Mouse (Mus musculus) thymus, postnatal 36 days (tissue): ENCODE measurements around the gene Specc1l.
A peak's percentile ranks its signal among the peaks of the same experiment; 100 is the strongest.

Experiments used
- DNase-seq, 2 experiments: peaks; one replicate each; pipeline ENCODE4 v3.0.0; 2022; ENCODE audit warnings: mixed read lengths in 2 of 2

Specc1l gene

GRCm38 (mm10) chr10:75224630-75225029 lies 12.8 kb downstream of the Specc1l start:
- no peak for DNase-seq

GRCm38 (mm10) chr10:75227381-75227780 lies 15.5 kb downstream of the Specc1l start:
- no peak for DNase-seq

GRCm38 (mm10) chr10:75230572-75230971 lies 18.7 kb downstream of the Specc1l start:
- DNase-seq, result no peak

DNA sequence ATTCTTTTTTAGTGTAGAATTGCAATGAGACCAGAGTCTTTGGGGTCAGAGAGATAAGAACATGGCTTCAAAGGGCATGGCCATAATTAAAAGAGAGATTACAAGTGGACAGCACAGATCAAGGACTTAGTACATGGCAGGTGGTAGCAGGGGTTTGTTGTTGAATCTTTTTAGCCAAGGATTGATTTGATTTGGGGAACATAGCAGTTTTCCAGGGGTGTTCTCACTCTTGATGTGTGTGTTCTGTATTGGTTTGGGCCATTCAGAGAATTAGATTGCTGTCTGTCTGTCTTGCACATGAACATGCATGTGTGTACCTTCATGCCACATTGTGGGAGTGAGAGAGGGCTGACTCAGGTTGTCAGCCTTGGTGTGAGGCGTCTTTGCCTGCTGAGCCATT lies 20.0 kb downstream of the Specc1l start:
- DNase-seq, result no peak

DNA sequence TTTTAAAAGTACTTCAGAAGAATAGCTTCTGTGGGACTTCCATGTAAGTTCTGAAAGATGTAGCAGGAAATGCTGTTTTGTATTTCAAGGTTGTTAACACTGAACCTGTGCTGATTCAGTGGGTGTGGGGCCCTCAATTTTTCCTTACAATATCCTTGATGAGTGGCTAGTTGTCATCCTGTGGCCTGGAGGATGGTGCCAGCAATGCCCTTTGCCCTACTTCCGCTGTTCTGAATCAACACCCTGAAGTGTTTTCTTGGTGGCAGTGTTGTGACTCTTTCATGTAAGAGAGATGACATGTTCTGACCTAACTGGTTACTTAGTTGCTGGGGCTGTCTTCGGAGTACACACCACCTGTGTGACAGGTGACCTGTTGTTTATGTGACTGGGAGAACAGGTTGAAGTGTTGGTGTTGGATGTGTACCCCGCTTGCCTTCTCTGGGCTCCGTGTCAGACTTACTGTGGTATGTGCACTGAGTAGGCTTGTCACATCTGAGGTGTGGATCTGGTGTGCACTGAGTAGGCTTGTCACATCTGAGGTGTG lies 20.8 kb downstream of the Specc1l start:
- DNase-seq, result no peak

- no peak for DNase-seq
These were observed 21.6 kb downstream of the Specc1l start for GRCm38 (mm10) chr10:75233489-75233888.

GRCm38 (mm10) chr10:75235726-75236125 lies 23.9 kb downstream of the Specc1l start:
- no peak for DNase-seq

- DNase-seq, result no peak
These were observed 24.3 kb downstream of the Specc1l start for GRCm38 (mm10) chr10:75236156-75236555.

GRCm38 (mm10) chr10:75237166-75237565 lies 25.3 kb downstream of the Specc1l start:
- DNase-seq, result no peak

DNA sequence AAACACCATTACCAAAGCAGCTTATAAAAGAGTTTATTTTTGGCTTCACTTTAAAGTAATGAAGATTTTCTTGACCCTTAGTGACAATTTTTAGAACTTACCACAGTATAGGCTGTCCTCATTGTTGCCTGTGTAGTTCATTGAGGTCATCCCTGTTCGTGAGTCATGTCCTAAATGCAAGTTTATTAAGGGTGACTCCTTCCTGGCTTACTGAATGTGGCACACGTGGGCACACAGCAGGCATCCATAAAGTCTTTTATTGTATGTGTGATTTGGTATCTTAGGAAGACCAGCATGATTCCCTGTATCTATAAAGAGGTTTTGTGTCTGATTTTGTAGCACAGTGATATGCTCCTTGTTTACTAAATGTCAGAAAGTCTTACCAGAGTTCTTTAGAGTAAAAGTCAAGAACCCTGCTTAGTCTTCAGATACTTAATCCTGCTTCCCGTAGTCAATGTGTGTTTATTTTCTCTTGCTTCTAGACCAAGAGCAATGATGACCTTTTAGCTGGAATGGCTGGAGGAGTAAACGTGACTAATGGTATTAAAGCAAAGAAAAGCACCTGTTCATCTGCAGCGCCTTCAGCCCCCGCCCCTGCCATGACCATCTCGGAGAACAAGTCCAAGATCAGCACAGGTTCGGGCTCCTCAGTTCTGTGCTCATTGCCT lies 28.8 kb downstream of the Specc1l start:
- no peak for DNase-seq

GRCm38 (mm10) chr10:75245806-75246205 lies 33.9 kb downstream of the Specc1l start:
- DNase-seq, result no peak

GRCm38 (mm10) chr10:75246331-75246730 lies 34.5 kb downstream of the Specc1l start:
- DNase-seq, result no peak

DNA sequence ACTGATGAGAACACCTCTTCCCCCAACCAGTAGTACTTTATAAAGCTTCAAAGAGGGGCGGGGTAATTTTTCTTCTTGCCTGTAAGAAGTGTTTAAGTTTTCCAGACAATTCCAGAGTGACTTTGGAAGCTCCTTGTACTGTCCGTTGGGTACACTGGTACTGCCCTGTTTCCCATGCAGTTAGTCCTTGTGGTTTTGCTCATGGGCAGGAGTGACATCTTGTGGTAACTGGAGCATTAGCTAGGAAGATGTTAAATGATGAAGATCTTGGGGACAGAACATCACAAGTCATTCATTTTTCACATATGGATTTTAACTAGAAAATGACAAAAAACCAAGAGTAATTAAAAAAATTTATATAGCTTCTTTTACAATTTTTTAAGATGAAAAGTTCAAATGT lies 39.1 kb downstream of the Specc1l start:
- no peak for DNase-seq

GRCm38 (mm10) chr10:75252301-75253022 lies 40.6 kb downstream of the Specc1l start:
- DNase-seq, result no peak

- DNase-seq, result peak in 1 of 2 experiments; percentile 8
These were observed 43.2 kb downstream of the Specc1l start for GRCm38 (mm10) chr10:75255091-75255490.

GRCm38 (mm10) chr10:75257401-75257800 lies 45.5 kb downstream of the Specc1l start:
- DNase-seq, result no peak

GRCm38 (mm10) chr10:75258241-75258640 lies 46.4 kb downstream of the Specc1l start:
- no peak for DNase-seq

DNA sequence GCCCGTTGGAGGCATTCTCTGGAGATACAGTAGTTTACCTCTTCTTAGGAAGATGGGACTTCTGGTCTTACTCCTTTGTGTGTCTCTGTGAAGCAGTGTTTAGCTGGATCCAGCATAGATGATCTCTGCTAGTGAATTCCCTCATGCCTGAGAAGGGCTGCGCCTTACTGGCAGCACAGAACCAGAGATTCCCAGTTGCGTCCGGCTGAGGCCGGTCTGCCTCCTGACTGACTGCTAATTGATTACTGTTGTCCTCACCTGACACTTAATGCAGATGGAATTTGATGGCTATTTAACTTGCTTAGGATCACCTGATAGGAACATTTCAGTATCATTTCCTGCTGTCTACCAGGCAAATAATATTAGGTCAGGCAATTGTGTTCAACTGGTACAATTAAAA lies 49.4 kb downstream of the Specc1l start:
- DNase-seq, result no peak

GRCm38 (mm10) chr10:75264993-75265555 lies 53.2 kb downstream of the Specc1l start:
- no peak for DNase-seq

DNA sequence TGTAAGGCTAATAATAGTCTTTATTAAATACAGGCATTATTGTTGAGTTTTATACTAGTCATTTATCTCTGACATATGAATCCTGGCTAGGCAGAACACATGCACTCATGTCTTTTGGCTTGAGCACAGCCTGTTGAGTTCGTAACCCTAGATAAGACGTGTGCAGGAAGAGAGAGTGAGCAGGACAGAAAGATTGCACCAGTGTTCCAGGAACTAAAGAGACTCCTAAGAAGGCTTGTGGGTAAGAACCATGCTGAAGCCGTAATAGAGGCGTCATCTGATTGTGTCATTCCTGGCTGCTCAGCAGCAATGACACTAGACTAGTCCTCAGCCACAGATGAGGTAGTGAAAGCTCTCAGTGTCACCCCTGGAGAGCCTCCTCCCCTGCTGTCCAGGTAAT lies 61.1 kb downstream of the Specc1l start:
- DNase-seq, result no peak

DNA sequence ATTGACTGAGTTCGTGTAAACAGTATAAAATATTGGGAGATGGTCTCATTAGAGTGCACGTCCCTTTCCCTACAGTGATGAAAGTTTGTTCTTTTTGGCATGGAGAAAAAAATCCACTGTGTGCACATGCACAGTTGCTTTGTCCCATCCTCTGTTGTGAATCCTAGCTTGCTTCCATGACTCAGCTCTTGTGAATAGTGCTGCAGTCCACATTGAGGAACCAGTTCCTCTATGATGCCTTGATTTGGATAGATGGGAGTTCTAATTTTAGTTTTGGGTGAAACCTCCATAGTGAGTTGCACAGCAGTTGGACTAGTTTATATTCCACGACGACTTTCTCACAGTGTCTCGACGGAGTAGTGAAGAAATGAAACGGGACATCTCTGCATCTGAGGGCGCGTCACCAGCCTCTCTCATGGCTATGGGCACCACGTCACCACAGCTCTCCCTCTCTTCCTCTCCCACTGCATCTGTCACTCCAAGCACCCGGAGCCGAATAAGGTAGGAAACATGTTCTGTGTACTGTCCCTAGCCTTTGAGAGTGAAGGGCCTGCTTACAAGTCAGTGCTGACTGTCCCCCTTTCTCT lies 64.6 kb downstream of the Specc1l start:
- DNase-seq, result no peak

DNA sequence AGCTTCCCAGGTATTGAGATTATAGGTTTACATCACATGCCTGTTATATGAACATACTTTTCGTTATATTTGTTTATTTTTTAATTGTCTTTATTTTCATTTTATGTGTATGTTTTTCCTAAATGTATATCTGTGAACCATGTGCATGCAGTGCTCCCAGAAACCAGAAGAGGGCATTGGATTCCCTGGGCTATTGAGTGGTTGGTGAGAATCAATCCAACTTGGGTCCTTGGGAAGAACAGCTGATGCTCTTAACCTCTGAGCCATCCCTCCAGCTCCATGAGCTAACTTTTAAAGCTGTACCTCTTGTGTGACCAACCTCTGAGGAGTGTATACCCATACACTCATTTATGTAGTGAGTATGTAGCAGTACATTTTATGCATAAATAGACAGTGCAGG lies 65.6 kb downstream of the Specc1l start:
- peak in 1 of 2 experiments; percentile 27 for DNase-seq

DNA sequence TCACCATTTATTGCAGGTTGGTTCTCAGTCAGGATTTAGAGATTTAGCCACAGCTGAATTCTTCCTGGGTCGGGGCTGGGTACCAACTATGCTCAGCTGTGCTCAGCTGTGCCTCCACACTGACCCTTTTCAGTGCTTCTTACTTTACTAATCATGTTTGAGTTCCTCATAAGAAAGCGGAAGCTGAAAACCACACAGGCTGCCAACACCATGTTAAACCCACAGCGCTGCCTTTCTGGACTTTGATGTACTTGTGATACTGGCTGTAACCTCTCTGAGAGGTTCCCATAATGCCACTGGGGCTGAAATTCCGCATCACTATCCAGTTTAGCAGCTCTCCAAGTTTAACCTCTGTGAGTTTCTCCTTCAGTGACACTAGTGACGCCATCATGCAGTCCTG lies 70.8 kb downstream of the Specc1l start:
- DNase-seq, result peak; percentile 48 to 57

GRCm38 (mm10) chr10:75283821-75284220 lies 71.9 kb downstream of the Specc1l start:
- no peak for DNase-seq
